Mouse (Mus musculus): ENCODE results near the gene Vamp2. TPM values are rescaled to one million over a fixed set of nuclear protein-coding genes. Genes with fewer than 3 reads are reported as not detected.

Vamp2 gene
- total RNA-seq (2014; rRNA removed; ENCODE audit: low replicate concordance) (25.2 and 27.9 TPM in 2 replicates), polyA plus RNA-seq (2015; fragmentation: Nextera tagmentation; extraction: Ambion mirVana) (59.2 and 62.1 TPM in 2 replicates)

DNA sequence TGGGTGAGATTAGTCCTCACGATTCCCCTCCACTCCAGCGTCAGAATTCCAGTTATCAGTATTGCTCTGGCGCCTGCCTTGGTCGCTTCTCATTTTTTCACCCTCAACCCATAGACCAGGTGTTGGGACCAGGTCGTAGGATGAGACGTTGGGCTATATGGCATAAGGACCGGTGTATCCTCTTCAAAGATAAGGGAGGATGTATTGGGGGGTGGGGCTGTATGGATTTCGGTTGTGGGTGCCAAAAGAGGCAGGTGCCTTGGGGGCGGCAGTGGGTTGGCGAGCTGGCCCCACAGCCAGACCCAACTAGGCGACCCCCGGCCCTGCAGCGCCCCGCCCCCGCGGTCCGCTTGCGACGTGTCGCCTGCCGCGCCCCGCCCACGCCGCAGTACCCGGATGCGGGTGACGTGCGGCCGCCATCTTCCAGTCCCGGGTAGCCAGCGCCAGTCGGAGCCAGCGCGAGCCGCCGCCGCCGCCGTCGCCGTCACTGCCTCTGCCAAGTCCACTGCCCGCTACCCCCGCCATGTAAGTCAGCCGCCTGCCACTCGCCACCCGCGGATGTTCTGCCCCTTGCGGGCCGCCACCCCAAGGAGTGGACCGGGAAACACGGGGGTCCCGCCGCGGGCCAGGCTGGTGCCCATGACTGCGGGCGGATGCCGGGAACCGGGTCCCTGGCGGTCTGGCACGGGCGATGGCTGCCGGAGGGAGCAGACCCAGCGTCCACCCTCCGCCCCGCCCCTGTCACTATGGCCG lies at the start of gene Vamp2:
Gene Vamp2 (plus strand): TSS at position 388 of the 753 bp plus-strand sequence.
- H3K27ac ChIP-seq (ENCODE audit: low read depth): peak within 1 kb of the TSS; percentile 98
- DNase-seq (ENCODE audit: low spot score) (peak; percentile 78), ATAC-seq (ENCODE audit: insufficient read depth, low read depth) (peak; percentile 83)
- WGBS: under 1% methylated on average over 67 of the region's 67 CpGs
- no peaks in the 10 kb centered on the region for H3K27me3 ChIP-seq (ENCODE audit: control insufficient read depth, insufficient read depth, low read length)
- H3K4me2 ChIP-seq (ENCODE audit: low read depth, low read length): peak within 1 kb of the TSS; percentile 89
- H3K9me3 ChIP-seq (replicated peaks; ENCODE audit: control insufficient read depth, low read length): no peaks in the 10 kb centered on the region
- peak within 1 kb of the TSS; percentile 93 for H3K4me3 ChIP-seq (ENCODE audit: low read depth, low read length)
- peak within 1 kb of the TSS; percentile 97 for H3K9ac ChIP-seq (replicated peaks; ENCODE audit: low read depth, low read length)
- TF ChIP-seq CTCF (IDR thresholded peaks at IDR 0.05; ENCODE audit: low read depth) (no peak), EP300 (IDR thresholded peaks at IDR 0.05; ENCODE audit: low read depth) (no peak; the same call in 1 of the 2 replicates)
- H3K36me3 ChIP-seq (replicated peaks; ENCODE audit: control insufficient read depth, insufficient read depth, low read length): peaks cover 30% of the 10 kb centered on the region
- H3K4me1 ChIP-seq (ENCODE audit: control insufficient read depth, insufficient read depth): peaks cover 18% of the 10 kb centered on the region

DNA sequence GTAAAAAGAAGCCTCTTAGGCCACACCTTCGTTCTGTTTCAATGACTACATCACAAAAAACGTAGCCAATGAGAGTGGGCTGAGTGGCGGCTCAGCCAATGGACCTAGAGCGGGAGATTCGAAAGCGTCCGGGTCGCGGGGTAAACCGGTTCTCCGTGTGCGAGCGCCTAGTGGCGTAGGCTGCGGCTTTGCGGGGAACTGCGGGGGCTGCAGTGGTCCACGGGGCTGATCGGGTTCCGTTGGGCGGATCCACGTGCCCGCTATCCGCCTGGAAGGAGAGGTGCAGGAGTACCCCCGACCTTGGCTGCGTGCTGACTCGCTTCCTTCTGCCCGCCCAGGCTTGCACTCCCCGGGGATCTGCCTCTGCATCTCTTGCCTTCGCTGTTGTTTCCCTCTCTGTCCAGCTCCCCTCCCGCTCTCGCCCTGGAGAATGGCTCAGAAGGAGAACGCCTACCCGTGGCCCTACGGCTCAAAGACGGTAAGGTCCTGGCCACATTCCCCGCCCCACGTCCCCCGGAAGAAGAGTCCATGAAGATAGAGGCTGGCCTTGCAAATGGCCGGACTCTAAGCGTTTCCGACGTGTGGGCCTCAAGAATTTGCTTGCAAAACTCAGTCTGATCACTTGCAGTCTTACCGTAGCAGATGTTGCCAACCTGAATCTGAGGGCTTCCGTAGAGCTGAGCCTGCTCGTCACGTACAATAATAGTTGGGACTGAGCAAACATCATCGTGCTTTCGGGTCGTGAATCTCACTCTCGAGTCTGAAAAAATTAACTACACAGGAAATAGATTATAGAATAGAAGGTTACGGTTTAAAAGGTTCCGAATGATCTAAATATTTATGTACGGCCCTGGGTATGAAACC lies 42.5 kb upstream of the Vamp2 start, which contains the start of gene Aurkb:
Gene Aurkb (plus strand): TSS at position 117 of the 864 bp plus-strand sequence.
- WGBS: under 1% methylated on average over 53 of the region's 54 CpGs
- ATAC-seq (ENCODE audit: insufficient read depth, low read depth) (peak; percentile 73), DNase-seq (ENCODE audit: low spot score) (peak; percentile 94)
- Histone ChIP-seq H3K27me3 (ENCODE audit: control insufficient read depth, insufficient read depth, low read length) (no peaks in the 10 kb centered on the region), H3K9me3 (replicated peaks; ENCODE audit: control insufficient read depth, low read length) (no peaks in the 10 kb centered on the region), H3K4me2 (ENCODE audit: low read depth, low read length) (peak within 1 kb of the TSS; percentile 84), H3K27ac (ENCODE audit: low read depth) (peak within 1 kb of the TSS; percentile 83), H3K4me3 (ENCODE audit: low read depth, low read length) (peak within 1 kb of the TSS; percentile 84), H3K9ac (replicated peaks; ENCODE audit: low read depth, low read length) (peak within 1 kb of the TSS; percentile 66), H3K36me3 (replicated peaks; ENCODE audit: control insufficient read depth, insufficient read depth, low read length) (peaks cover 14% of the 10 kb centered on the region; the same call in 1 of the 2 replicates), H3K4me1 (ENCODE audit: control insufficient read depth, insufficient read depth) (peaks cover 11% of the 10 kb centered on the region)
- TF ChIP-seq EP300 (IDR thresholded peaks at IDR 0.05; ENCODE audit: low read depth): no peak
- TF ChIP-seq CTCF (IDR thresholded peaks at IDR 0.05; ENCODE audit: low read depth): no peak

DNA sequence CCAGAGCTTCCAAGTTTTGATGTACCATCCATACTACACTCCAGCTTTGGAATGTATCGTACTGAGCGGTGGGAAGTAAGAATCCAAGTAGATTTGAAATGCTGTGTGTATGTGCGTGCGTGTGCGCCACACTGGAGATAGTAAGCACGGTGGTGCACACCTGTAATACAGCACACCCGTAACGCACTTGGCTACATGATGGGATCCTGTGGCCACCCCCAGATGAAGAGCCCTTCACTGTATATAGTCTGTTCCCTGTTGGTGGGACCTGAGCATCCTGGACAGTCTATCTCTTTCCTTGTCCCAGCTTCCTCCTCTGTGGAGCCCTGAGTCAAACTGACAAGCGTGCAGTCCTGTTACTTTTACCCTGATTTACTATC lies 41.9 kb upstream of the Vamp2 start:
- H3K4me2 ChIP-seq (ENCODE audit: low read depth, low read length): peak overlapping the region; percentile 84
- peaks cover 11% of the 10 kb centered on the region for H3K4me1 ChIP-seq (ENCODE audit: control insufficient read depth, insufficient read depth)
- H3K4me3 ChIP-seq (ENCODE audit: low read depth, low read length): peak overlapping the region; percentile 84
- 7% methylated on average over 9 of the region's 9 CpGs for WGBS
- DNase-seq (ENCODE audit: low spot score): no peak
- no peaks in the 10 kb centered on the region for H3K9me3 ChIP-seq (replicated peaks; ENCODE audit: control insufficient read depth, low read length)
- H3K36me3 ChIP-seq (replicated peaks; ENCODE audit: control insufficient read depth, insufficient read depth, low read length): peaks cover 19% of the 10 kb centered on the region; the same call in 1 of the 2 replicates
- H3K27ac ChIP-seq (ENCODE audit: low read depth): peak overlapping the region; percentile 83
- no peak for ATAC-seq (ENCODE audit: insufficient read depth, low read depth)
- H3K9ac ChIP-seq (replicated peaks; ENCODE audit: low read depth, low read length): peak overlapping the region; percentile 66
- no peaks in the 10 kb centered on the region for H3K27me3 ChIP-seq (ENCODE audit: control insufficient read depth, insufficient read depth, low read length)
- TF ChIP-seq CTCF (IDR thresholded peaks at IDR 0.05; ENCODE audit: low read depth) (no peak), EP300 (IDR thresholded peaks at IDR 0.05; ENCODE audit: low read depth) (no peak)

DNA sequence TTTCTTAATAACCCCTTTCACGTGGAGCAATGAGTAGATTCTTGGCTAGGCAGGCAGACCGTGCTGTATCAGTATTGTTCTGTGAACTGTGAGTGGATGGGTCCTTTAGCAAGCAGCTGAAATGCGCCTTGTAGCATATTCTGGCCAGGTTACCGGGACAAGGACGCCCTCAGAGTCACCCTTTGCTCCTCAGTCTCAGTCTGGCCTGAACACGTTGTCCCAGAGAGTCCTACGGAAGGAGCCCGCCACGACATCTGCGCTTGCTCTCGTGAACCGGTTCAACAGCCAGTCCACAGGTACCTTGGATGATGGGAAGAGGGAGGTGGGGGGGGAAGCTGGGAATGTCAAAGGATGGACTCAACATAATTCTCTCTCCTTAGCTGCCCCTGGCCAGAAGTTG lies 40.7 kb upstream of the Vamp2 start:
- WGBS: 82% methylated on average over 12 of the region's 12 CpGs
- ATAC-seq (ENCODE audit: insufficient read depth, low read depth) (no peak), DNase-seq (ENCODE audit: low spot score) (no peak)
- no peak overlapping the region for H3K4me3 ChIP-seq (ENCODE audit: low read depth, low read length)
- no peak overlapping the region for H3K27ac ChIP-seq (ENCODE audit: low read depth)
- peaks cover 19% of the 10 kb centered on the region; the same call in 1 of the 2 replicates for H3K36me3 ChIP-seq (replicated peaks; ENCODE audit: control insufficient read depth, insufficient read depth, low read length)
- H3K4me1 ChIP-seq (ENCODE audit: control insufficient read depth, insufficient read depth): peaks cover 11% of the 10 kb centered on the region
- TF ChIP-seq EP300 (IDR thresholded peaks at IDR 0.05; ENCODE audit: low read depth): no peak
- TF ChIP-seq CTCF (IDR thresholded peaks at IDR 0.05; ENCODE audit: low read depth): no peak
- H3K9ac ChIP-seq (replicated peaks; ENCODE audit: low read depth, low read length): no peak overlapping the region
- H3K27me3 ChIP-seq (ENCODE audit: control insufficient read depth, insufficient read depth, low read length): no peaks in the 10 kb centered on the region
- H3K4me2 ChIP-seq (ENCODE audit: low read depth, low read length): peak overlapping the region; percentile 84; the same call in 1 of the 2 replicates
- no peaks in the 10 kb centered on the region for H3K9me3 ChIP-seq (replicated peaks; ENCODE audit: control insufficient read depth, low read length)

DNA sequence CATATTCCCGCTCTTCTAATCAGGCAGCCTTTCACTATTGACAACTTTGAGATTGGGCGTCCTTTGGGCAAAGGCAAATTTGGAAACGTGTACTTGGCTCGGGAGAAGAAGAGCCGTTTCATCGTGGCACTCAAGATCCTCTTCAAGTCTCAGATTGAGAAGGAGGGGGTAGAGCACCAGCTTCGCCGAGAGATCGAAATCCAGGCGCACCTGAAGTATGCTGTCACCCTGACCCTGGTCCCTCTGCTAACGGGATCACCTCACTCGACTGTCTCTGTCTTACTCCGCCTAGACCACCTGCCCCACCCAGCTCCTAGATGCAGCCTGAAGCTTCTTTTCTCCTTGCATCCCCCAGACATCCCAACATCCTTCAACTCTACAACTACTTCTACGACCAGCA lies 40.1 kb upstream of the Vamp2 start:
- Histone ChIP-seq H3K4me3 (ENCODE audit: low read depth, low read length) (no peak overlapping the region), H3K36me3 (replicated peaks; ENCODE audit: control insufficient read depth, insufficient read depth, low read length) (peaks cover 19% of the 10 kb centered on the region; the same call in 1 of the 2 replicates), H3K27me3 (ENCODE audit: control insufficient read depth, insufficient read depth, low read length) (no peaks in the 10 kb centered on the region), H3K9ac (replicated peaks; ENCODE audit: low read depth, low read length) (no peak overlapping the region), H3K4me2 (ENCODE audit: low read depth, low read length) (no peak overlapping the region), H3K4me1 (ENCODE audit: control insufficient read depth, insufficient read depth) (peaks cover 11% of the 10 kb centered on the region), H3K27ac (ENCODE audit: low read depth) (no peak overlapping the region), H3K9me3 (replicated peaks; ENCODE audit: control insufficient read depth, low read length) (no peaks in the 10 kb centered on the region)
- ATAC-seq (ENCODE audit: insufficient read depth, low read depth) (no peak), DNase-seq (ENCODE audit: low spot score) (no peak)
- WGBS: 90% methylated on average over 14 of the region's 14 CpGs
- no peak for TF ChIP-seq EP300 (IDR thresholded peaks at IDR 0.05; ENCODE audit: low read depth)
- TF ChIP-seq CTCF (IDR thresholded peaks at IDR 0.05; ENCODE audit: low read depth): no peak
